17 mouse cellular contexts compared by ENCODE assay signal in genomic region chr9:60053117-60053516, GRCm38 (mm10).
DNase-seq lines count a peak whose midpoint lies in the region; ATAC-seq and TF ChIP-seq lines count a peak whose summit lies in the region.
"Had no signal": no experiment of that assay in that cellular context is flagged by ENCODE, and none has a peak within 500 bp of the region (broad histone marks: within the 10 kb centered on the region; RNA-seq: fewer than 3 reads in every experiment).

No protein-coding gene starts in this region.

- no peak overlapping the region for H3K9ac ChIP-seq in heart, embryonic 11.5 days (ENCODE audit: low read depth, low read length)
- no peak overlapping the region for H3K9ac ChIP-seq in heart, adult 2 months (ENCODE audit: low read depth, low read length)

- no peaks in the 10 kb centered on the region for H3K79me2 ChIP-seq in heart, adult 2 months (replicated peaks; ENCODE audit: control insufficient read depth, insufficient read depth, low read length)

- H3K36me3 ChIP-seq in heart, embryonic 11.5 days (ENCODE audit: control insufficient read depth, insufficient read depth, low read length), result no peaks in the 10 kb centered on the region
- H3K36me3 ChIP-seq in heart, embryonic 10.5 days, result 0 out of 2 replicates have a peak, but pooled peaks cover 3% of the 10 kb centered on the region
- no peaks in the 10 kb centered on the region for H3K36me3 ChIP-seq in heart, adult 2 months (ENCODE audit: control insufficient read depth, insufficient read depth, low read length)
- H3K36me3 ChIP-seq: G1E had no signal

- no peak for TF ChIP-seq CTCF in heart, adult 2 months (IDR thresholded peaks at IDR 0.05)

- WGBS in heart, embryonic 11.5 days (ENCODE audit: insufficient replicate concordance), result 87% methylated on average over 5 of the region's 5 CpGs
- 89% methylated on average over 5 of the region's 5 CpGs for WGBS in heart, embryonic 10.5 days
- WGBS in heart, adult 2 months, result 95% methylated on average over 5 of the region's 5 CpGs

- H3K27ac ChIP-seq in heart, embryonic 11.5 days (ENCODE audit: low read depth, low read length), result no peak overlapping the region
- no peak overlapping the region for H3K27ac ChIP-seq in heart, embryonic 10.5 days
- H3K27ac ChIP-seq in heart, adult 2 months, result no peak overlapping the region

- intact Hi-C loops in heart, adult 2 months (cut with DNase I), result no loop called here

- no peaks in the 10 kb centered on the region for H3K27me3 ChIP-seq in heart, embryonic 11.5 days (ENCODE audit: control insufficient read depth, insufficient read depth, low read length)
- no peaks in the 10 kb centered on the region for H3K27me3 ChIP-seq in heart, embryonic 10.5 days (ENCODE audit: insufficient read depth, poor library complexity, severe bottlenecking)
- H3K27me3 ChIP-seq in heart, adult 2 months (ENCODE audit: control insufficient read depth, insufficient read depth, low read length), result no peaks in the 10 kb centered on the region
- H3K27me3 ChIP-seq: CH12.LX, Patski had no signal

- DNase-seq in heart, adult 11 months, result peak; percentile 58
- DNase-seq in heart, embryonic 10.5 days (ENCODE audit: low spot score), result peak; percentile 60
- DNase-seq in heart, adult 2 months, result no peak
- DNase-seq: adrenal gland, adult 2 months; adrenal gland, adult 8-10 months; adrenal gland, postnatal 10 days; adrenal gland, postnatal 25 days; adrenal gland, postnatal 36 days; cerebellum, adult 11 months; cerebellum, adult 11-12 months; cerebellum, adult 18-20 months had no signal

- H3K4me2 ChIP-seq in heart, embryonic 11.5 days, result no peak overlapping the region

- no peak for TF ChIP-seq POLR2A in heart, adult 2 months (IDR thresholded peaks at IDR 0.05; ENCODE audit: insufficient read depth, low read depth, low read length)

- H3K9me3 ChIP-seq in heart, embryonic 11.5 days (replicated peaks; ENCODE audit: control insufficient read depth, low read length), result 0 out of 2 replicates have a peak, but pooled peaks cover 2% of the 10 kb centered on the region
- H3K9me3 ChIP-seq in heart, embryonic 10.5 days, result 0 out of 2 replicates have a peak, but pooled peaks cover 2% of the 10 kb centered on the region
- H3K9me3 ChIP-seq: G1E had no signal

- H3K4me1 ChIP-seq in heart, embryonic 11.5 days (ENCODE audit: control insufficient read depth, insufficient read depth, low read length), result no peaks in the 10 kb centered on the region
- H3K4me1 ChIP-seq in heart, embryonic 10.5 days, result peaks cover 7% of the 10 kb centered on the region
- peaks cover 5% of the 10 kb centered on the region for H3K4me1 ChIP-seq in heart, adult 2 months (ENCODE audit: control insufficient read depth, insufficient read depth, low read length)

- ATAC-seq in heart, embryonic 11.5 days (replicated peaks; ENCODE audit: insufficient number of reproducible peaks, low FRiP score, low TSS enrichment), result no peak
- ATAC-seq: activated CD4-positive, CD25-positive, alpha-beta regulatory T cell, adult 4 months; CD4-positive, CD25-positive, alpha-beta regulatory T cell, adult 4 months; Patski had no signal

- H3K4me3 ChIP-seq in heart, embryonic 11.5 days (ENCODE audit: low read depth, low read length), result no peak overlapping the region
- no peak overlapping the region for H3K4me3 ChIP-seq in heart, embryonic 10.5 days
- H3K4me3 ChIP-seq in heart, adult 2 months, result no peak overlapping the region

- no peak for TF ChIP-seq EP300 in heart, adult 2 months (IDR thresholded peaks at IDR 0.05; ENCODE audit: insufficient read depth, low read depth, low read length)

Comparison
In these comparisons a context has a peak if more than half of its experiments do, and no peak if none do; other contexts are left out.
1. DNase-seq: peak in heart, adult 11 months (single experiment) and heart, embryonic 10.5 days (single experiment); none in heart, adult 2 months (0 of 2).